Mouse (Mus musculus) right cerebral cortex, postnatal 10 days (tissue): ENCODE data around the gene Doc2g.
A peak's percentile ranks its signal among the peaks of the same experiment; 100 is the strongest.
"Not testable (repeated sequence)": the region's sequence is repeated elsewhere in the genome, so short reads cannot be mapped to it uniquely, and the experiment has no call there.

Source experiments
- DNase-seq, 2 experiments: peaks; one replicate each; pipeline ENCODE4 v3.0.0; 2021; ENCODE audit warnings: low spot score in 2 of 2

Gene Doc2g

GRCm38 (mm10) chr19:4017921-4018587, 14.9 kb downstream of the Doc2g start:
- DNase-seq: no peak

- peak; percentile 86 for DNase-seq
Observed at GRCm38 (mm10) chr19:4018743-4019583, 15.8 kb downstream of the Doc2g start.

- DNase-seq: no peak
Observed at GRCm38 (mm10) chr19:4023185-4023584, 20.1 kb downstream of the Doc2g start.

GRCm38 (mm10) chr19:4027576-4027975, 24.5 kb downstream of the Doc2g start:
- DNase-seq: no peak

- DNase-seq: no peak
Observed at GRCm38 (mm10) chr19:4032668-4033067, 29.6 kb downstream of the Doc2g start.

GRCm38 (mm10) chr19:4033298-4033697, 30.2 kb downstream of the Doc2g start:
- no peak for DNase-seq

- DNase-seq: no peak
Observed at GRCm38 (mm10) chr19:4033742-4034141, 30.6 kb downstream of the Doc2g start.

- no peak for DNase-seq
Observed at GRCm38 (mm10) chr19:4036327-4037045, 33.4 kb downstream of the Doc2g start.

GRCm38 (mm10) chr19:4037154-4037787, 34.2 kb downstream of the Doc2g start:
- DNase-seq: not testable (repeated sequence)

- peak; percentile 92 for DNase-seq
Observed at GRCm38 (mm10) chr19:4037788-4038232, 34.7 kb downstream of the Doc2g start, which contains the start of gene Gstp1. TSS of gene Gstp1 (minus strand) at chr19:4037985.

GRCm38 (mm10) chr19:4040941-4041340, 37.8 kb downstream of the Doc2g start:
- not testable (repeated sequence) for DNase-seq

- DNase-seq: not testable (repeated sequence)
Observed at GRCm38 (mm10) chr19:4041500-4041899, 38.4 kb downstream of the Doc2g start.

GRCm38 (mm10) chr19:4042124-4042523, 39.0 kb downstream of the Doc2g start:
- no peak for DNase-seq

GRCm38 (mm10) chr19:4044109-4044508, 41.0 kb downstream of the Doc2g start:
- not testable (repeated sequence) for DNase-seq

GRCm38 (mm10) chr19:4045966-4046865, 43.1 kb downstream of the Doc2g start, which contains the start of gene Gstp2:
TSS of gene Gstp2 (minus strand) at chr19:4046023.
- DNase-seq: peak; percentile 79 to 85

GRCm38 (mm10) chr19:4046866-4047254, 43.7 kb downstream of the Doc2g start:
- no peak for DNase-seq

- DNase-seq: peak; percentile 60 to 81
Observed at GRCm38 (mm10) chr19:4047859-4048258, 44.7 kb downstream of the Doc2g start.

- not testable (repeated sequence) for DNase-seq
Observed at GRCm38 (mm10) chr19:4049069-4049468, 46.0 kb downstream of the Doc2g start.

- DNase-seq: no peak
Observed at GRCm38 (mm10) chr19:4051016-4051415, 47.9 kb downstream of the Doc2g start.

GRCm38 (mm10) chr19:4051741-4052515, 48.8 kb downstream of the Doc2g start:
- DNase-seq: peak in 1 of 2 experiments; percentile 56
